Mouse (Mus musculus): Measurements from ENCODE around the gene Atad3a. TPM values are rescaled to one million over a fixed set of nuclear protein-coding genes. Genes with fewer than 3 reads are reported as not detected.

Gene Atad3a
- polyA plus RNA-seq, 1 experiment from 2014 or later, result 147 TPM

- Histone ChIP-seq H3K4me3 (no peak overlapping the region), H3K27ac (no peak overlapping the region), H3K9me3 (no peaks in the 10 kb centered on the region), H3K4me1 (peaks cover 27% of the 10 kb centered on the region), H3K27me3 (ENCODE audit: insufficient read depth, poor library complexity, severe bottlenecking) (peaks cover 53% of the 10 kb centered on the region), H3K36me3 (no peaks in the 10 kb centered on the region)
- no peak for DNase-seq (ENCODE audit: low spot score)
- WGBS, result 93% methylated on average over 3 of the region's 3 CpGs
Measured at GRCm38 (mm10) chr4:155692421-155692820, 68.5 kb downstream of the Atad3a start.

Small RNA genes lying within 50 kb of the gene (microRNA-seq; reads per million reads assigned to microRNA genes)
- not detected for gene Gm27743

Other genes with a start within 250 kb of the Atad3a start
- 70.8 and 93.3 TPM in 2 replicates for gene Nadk, start 198.7 kb downstream of the Atad3a start, polyA plus RNA-seq (2016; fragmentation: Nextera tagmentation; extraction: Ambion mirVana)
- 8.4 and 9.5 TPM in 2 replicates for gene Slc35e2, start 159.7 kb downstream of the Atad3a start, polyA plus RNA-seq (2016; fragmentation: Nextera tagmentation; extraction: Ambion mirVana)
- 48.6 and 60.2 TPM in 2 replicates for gene Cdk11b, start 136.2 kb downstream of the Atad3a start, polyA plus RNA-seq (2016; fragmentation: Nextera tagmentation; extraction: Ambion mirVana)
- not detected in 2 replicates for gene Gm10563, start 115.7 kb downstream of the Atad3a start, polyA plus RNA-seq (2016; fragmentation: Nextera tagmentation; extraction: Ambion mirVana)
- 34.6 and 39.8 TPM in 2 replicates for gene Mmp23, start 107.7 kb downstream of the Atad3a start, polyA plus RNA-seq (2016; fragmentation: Nextera tagmentation; extraction: Ambion mirVana)
- gene Mib2, start 91.9 kb downstream of the Atad3a start, polyA plus RNA-seq (2016; fragmentation: Nextera tagmentation; extraction: Ambion mirVana), result 15.4 and 16.8 TPM in 2 replicates
- gene Fndc10, start 66.8 kb downstream of the Atad3a start, polyA plus RNA-seq (2016; fragmentation: Nextera tagmentation; extraction: Ambion mirVana), result 0.78 and 1.7 TPM in 2 replicates
- 146 and 152 TPM in 2 replicates for gene Ssu72, start 56.3 kb downstream of the Atad3a start, polyA plus RNA-seq (2016; fragmentation: Nextera tagmentation; extraction: Ambion mirVana)
- gene Tmem240, start 26.3 kb downstream of the Atad3a start, polyA plus RNA-seq (2016; fragmentation: Nextera tagmentation; extraction: Ambion mirVana), result 0.38 and 0.54 TPM in 2 replicates
- 2.1 and 3.1 TPM in 2 replicates for gene Vwa1, start 13.6 kb upstream of the Atad3a start, polyA plus RNA-seq (2016; fragmentation: Nextera tagmentation; extraction: Ambion mirVana)
- 2.1 and 4.7 TPM in 2 replicates for gene Tmem88b, start 24.8 kb upstream of the Atad3a start, polyA plus RNA-seq (2016; fragmentation: Nextera tagmentation; extraction: Ambion mirVana)
- not detected in 2 replicates for gene Ankrd65, start 29.3 kb upstream of the Atad3a start, polyA plus RNA-seq (2016; fragmentation: Nextera tagmentation; extraction: Ambion mirVana)
- 176 and 226 TPM in 2 replicates for gene Mrpl20, start 41.8 kb upstream of the Atad3a start, polyA plus RNA-seq (2016; fragmentation: Nextera tagmentation; extraction: Ambion mirVana)
- 131 and 150 TPM in 2 replicates for gene Ccnl2, start 51.4 kb upstream of the Atad3a start, polyA plus RNA-seq (2016; fragmentation: Nextera tagmentation; extraction: Ambion mirVana)
- gene Aurkaip1, start 70.2 kb upstream of the Atad3a start, polyA plus RNA-seq (2016; fragmentation: Nextera tagmentation; extraction: Ambion mirVana), result 157 and 170 TPM in 2 replicates
- gene Mxra8, start 78.6 kb upstream of the Atad3a start, polyA plus RNA-seq (2016; fragmentation: Nextera tagmentation; extraction: Ambion mirVana), result 39.0 and 50.5 TPM in 2 replicates
- gene Dvl1, start 86.3 kb upstream of the Atad3a start, polyA plus RNA-seq (2016; fragmentation: Nextera tagmentation; extraction: Ambion mirVana), result 2.8 and 3.6 TPM in 2 replicates
- 0.13 and 0.14 TPM in 2 replicates for gene Tas1r3, start 102.3 kb upstream of the Atad3a start, polyA plus RNA-seq (2016; fragmentation: Nextera tagmentation; extraction: Ambion mirVana)
- 14.0 and 16.2 TPM in 2 replicates for gene Cptp, start 108.3 kb upstream of the Atad3a start, polyA plus RNA-seq (2016; fragmentation: Nextera tagmentation; extraction: Ambion mirVana)
- 52.1 and 73.9 TPM in 2 replicates for gene Ints11, start 108.5 kb upstream of the Atad3a start, polyA plus RNA-seq (2016; fragmentation: Nextera tagmentation; extraction: Ambion mirVana)
- 43.8 and 43.9 TPM in 2 replicates for gene Pusl1, start 130.7 kb upstream of the Atad3a start, polyA plus RNA-seq (2016; fragmentation: Nextera tagmentation; extraction: Ambion mirVana)
- 12.3 and 13.3 TPM in 2 replicates for gene Acap3, start 130.7 kb upstream of the Atad3a start, polyA plus RNA-seq (2016; fragmentation: Nextera tagmentation; extraction: Ambion mirVana)
- gene Ube2j2, start 182.7 kb upstream of the Atad3a start, polyA plus RNA-seq (2016; fragmentation: Nextera tagmentation; extraction: Ambion mirVana), result 97.2 and 135 TPM in 2 replicates
- gene C1qtnf12, start 201.2 kb upstream of the Atad3a start, polyA plus RNA-seq (2016; fragmentation: Nextera tagmentation; extraction: Ambion mirVana), result 26.2 and 27.0 TPM in 2 replicates
- gene B3galt6, start 231.6 kb upstream of the Atad3a start, polyA plus RNA-seq (2016; fragmentation: Nextera tagmentation; extraction: Ambion mirVana), result 10.7 and 12.9 TPM in 2 replicates
- gene Sdf4, start 231.8 kb upstream of the Atad3a start, polyA plus RNA-seq (2016; fragmentation: Nextera tagmentation; extraction: Ambion mirVana), result 139 and 148 TPM in 2 replicates